ENCODE assay signal across 9 mouse cellular contexts in genomic region chr9:121995077-121995476, GRCm38 (mm10). TPM values are rescaled to one million over a fixed set of nuclear protein-coding genes. Genes with fewer than 3 reads are reported as not detected.
DNase-seq lines count a peak whose midpoint lies in the region; ATAC-seq and TF ChIP-seq lines count a peak whose summit lies in the region.
"Had no signal": no experiment of that assay in that cellular context is flagged by ENCODE, and none has a peak within 500 bp of the region (broad histone marks: within the 10 kb centered on the region; RNA-seq: fewer than 3 reads in every experiment).

No protein-coding gene starts in this region.

- ATAC-seq in intestine, embryonic 14.5 days (replicated peaks; ENCODE audit: low FRiP score, low TSS enrichment, low read depth) = 0 out of 2 replicates have a peak, but pooled peaks have one; percentile 21
- ATAC-seq in midbrain, postnatal 0 days (ENCODE audit: low FRiP score) = no peak; the same call in 1 of the 2 replicates

- H3K27ac ChIP-seq in layer of hippocampus, adult 2 months = peak overlapping the region; percentile 90; the same call in 1 of the 2 replicates
- H3K27ac ChIP-seq in embryonic fibroblast, embryonic 13.5 days (ENCODE audit: insufficient read depth, low read length) = no peak overlapping the region
- H3K27ac ChIP-seq in intestine, embryonic 14.5 days (ENCODE audit: low read depth) = no peak overlapping the region
- H3K27ac ChIP-seq in midbrain, postnatal 0 days (ENCODE audit: low read depth, low read length) = 0 out of 2 replicates have a peak overlapping the region, but pooled peaks have one; percentile 57

- H3K9me3 ChIP-seq in intestine, embryonic 14.5 days (ENCODE audit: control insufficient read depth, low read length) = no peaks in the 10 kb centered on the region
- H3K9me3 ChIP-seq in midbrain, postnatal 0 days (ENCODE audit: low read length) = no peaks in the 10 kb centered on the region

- no peaks in the 10 kb centered on the region for H3K36me3 ChIP-seq in intestine, embryonic 14.5 days (ENCODE audit: control insufficient read depth, insufficient read depth, low read length)
- 0 out of 2 replicates have a peak, but pooled peaks cover 4% of the 10 kb centered on the region for H3K36me3 ChIP-seq in midbrain, postnatal 0 days (ENCODE audit: insufficient read depth, low read length)

- no peak for TF ChIP-seq CTCF in layer of hippocampus, adult 2 months (conservative IDR thresholded peaks at IDR 0.05)
- TF ChIP-seq CTCF in embryonic fibroblast, embryonic 13.5 days (IDR thresholded peaks at IDR 0.05; ENCODE audit: borderline replicate concordance, insufficient read depth, low read length) = no peak
- no peak for TF ChIP-seq CTCF in midbrain, postnatal 0 days (IDR thresholded peaks at IDR 0.05)

- peak overlapping the region; percentile 96 for H3K4me2 ChIP-seq in intestine, embryonic 14.5 days (ENCODE audit: low read length)
- peak overlapping the region; percentile 87 for H3K4me2 ChIP-seq in midbrain, postnatal 0 days (ENCODE audit: low read depth, low read length, poor library complexity, severe bottlenecking)

- no peaks in the 10 kb centered on the region for H3K27me3 ChIP-seq in intestine, embryonic 14.5 days (replicated peaks; ENCODE audit: control insufficient read depth, insufficient read depth, low read length)
- H3K27me3 ChIP-seq in midbrain, postnatal 0 days (ENCODE audit: insufficient read depth, low read length) = no peaks in the 10 kb centered on the region

- peak overlapping the region; percentile 74 for H3K4me3 ChIP-seq in layer of hippocampus, adult 2 months
- H3K4me3 ChIP-seq in embryonic fibroblast, embryonic 13.5 days (ENCODE audit: insufficient read depth, low read length) = peak overlapping the region; percentile 79
- peak overlapping the region; percentile 73 for H3K4me3 ChIP-seq in intestine, embryonic 14.5 days (ENCODE audit: low read depth, low read length)
- H3K4me3 ChIP-seq in midbrain, postnatal 0 days (ENCODE audit: low read depth, low read length) = peak overlapping the region; percentile 98

- TF ChIP-seq POLR2A in embryonic fibroblast, embryonic 13.5 days (IDR thresholded peaks at IDR 0.05; ENCODE audit: low read depth, low read length) = no peak

- H3K4me1 ChIP-seq in embryonic fibroblast, embryonic 13.5 days (ENCODE audit: control insufficient read depth, insufficient read depth, low read length) = 0 out of 2 replicates have a peak, but pooled peaks cover 2% of the 10 kb centered on the region
- H3K4me1 ChIP-seq in intestine, embryonic 14.5 days (replicated peaks; ENCODE audit: control insufficient read depth, insufficient read depth, low read length) = 0 out of 2 replicates have a peak, but pooled peaks cover 2% of the 10 kb centered on the region
- peaks cover 14% of the 10 kb centered on the region for H3K4me1 ChIP-seq in midbrain, postnatal 0 days (ENCODE audit: insufficient read depth, low read length)

- H3K9ac ChIP-seq in intestine, embryonic 14.5 days (ENCODE audit: low read length) = peak overlapping the region; percentile 72
- peak overlapping the region; percentile 93 for H3K9ac ChIP-seq in midbrain, postnatal 0 days (replicated peaks; ENCODE audit: low read length, poor library complexity, severe bottlenecking)

- 14% methylated on average over 10 of the region's 10 CpGs for WGBS in intestine, embryonic 14.5 days
- WGBS in midbrain, postnatal 0 days = 14% methylated on average over 9 of the region's 10 CpGs

- DNase-seq in layer of hippocampus, adult 2 months (ENCODE audit: low spot score in 2 of 2) = no peak
- no peak for DNase-seq in layer of hippocampus, postnatal 14 days (ENCODE audit: low spot score in 2 of 2)
- no peak for DNase-seq in intestine, embryonic 14.5 days (ENCODE audit: low spot score)
- no peak for DNase-seq in midbrain, postnatal 0 days (ENCODE audit: low spot score)
- DNase-seq in spleen, adult 12 weeks (ENCODE audit: low spot score) = no peak
- no peak for DNase-seq in gastrocnemius, postnatal 4 days (ENCODE audit: low spot score in 2 of 2)
- DNase-seq in left cerebral cortex, adult 11 months (ENCODE audit: low spot score) = no peak

RNA-seq across cellular contexts. Expression of gene Pomgnt2, which starts 1.8 kb away (rescaled TPM):
- 10 to 100 TPM; 41.4 to 41.7 TPM for total RNA-seq in layer of hippocampus, adult 2 months (2021)
- total RNA-seq in layer of hippocampus, postnatal 14 days (2021) = 10 to 100 TPM; 39.0 to 39.2 TPM
- 6.2 and 7.6 TPM in 2 replicates for polyA plus RNA-seq in embryonic fibroblast, embryonic 13.5 days (2011; ENCODE audit: insufficient read length, low read depth, missing spikeins)
- polyA plus RNA-seq in intestine, embryonic 14.5 days (2014; fragmentation: Nextera tagmentation; extraction: Ambion mirVana) = 12.8 and 13.2 TPM in 2 replicates
- 49.7 and 53.4 TPM in 2 replicates for total RNA-seq in midbrain, postnatal 0 days (2014; rRNA removed)
- 38.5 and 41.8 TPM in 2 replicates for polyA plus RNA-seq in midbrain, postnatal 0 days (2015; fragmentation: Nextera tagmentation; extraction: Ambion mirVana)
- total RNA-seq in gastrocnemius, postnatal 4 days (2021) = 1 to 10 TPM; 7.8 to 8.7 TPM

RNA-seq across cellular contexts. Expression of gene Fam198a, which starts 44.3 kb away (rescaled TPM):
- 1 to 10 TPM; 6.7 to 9.1 TPM for total RNA-seq in layer of hippocampus, adult 2 months (2021)
- total RNA-seq in layer of hippocampus, postnatal 14 days (2021) = 1 to 10 TPM; 3.5 to 4.7 TPM
- 0.98 TPM in 1 of 2 replicates, not detected in the other for polyA plus RNA-seq in embryonic fibroblast, embryonic 13.5 days (2011; ENCODE audit: insufficient read length, low read depth, missing spikeins)
- polyA plus RNA-seq in intestine, embryonic 14.5 days (2014; fragmentation: Nextera tagmentation; extraction: Ambion mirVana) = 2.7 and 2.9 TPM in 2 replicates
- total RNA-seq in midbrain, postnatal 0 days (2014; rRNA removed) = 2.5 and 4.8 TPM in 2 replicates
- polyA plus RNA-seq in midbrain, postnatal 0 days (2015; fragmentation: Nextera tagmentation; extraction: Ambion mirVana) = 1.9 and 2.1 TPM in 2 replicates
- total RNA-seq in gastrocnemius, postnatal 4 days (2021) = 10 to 100 TPM; 10.6 to 11.4 TPM
- total RNA-seq: common myeloid progenitor, adult 5-6 weeks had no signal

Comparison
In these comparisons a context has a peak if more than half of its experiments do, and no peak if none do; other contexts are left out.
1. H3K27ac ChIP-seq: peak in layer of hippocampus, adult 2 months (single experiment) and midbrain, postnatal 0 days (single experiment); none in embryonic fibroblast, embryonic 13.5 days (single experiment) and intestine, embryonic 14.5 days (single experiment).
2. Peak in every context shown above with its lines, with median percentiles within 50 percentile points of each other: H3K4me3 ChIP-seq.